Mouse (Mus musculus) MEL (cell line): ENCODE results near the gene Madcam1. TPM values are rescaled to one million over a fixed set of nuclear protein-coding genes. Genes with fewer than 3 reads are reported as not detected.
A peak's percentile ranks its signal among the peaks of the same experiment; 100 is the strongest.

Source experiments
- DNase-seq: peaks from one replicate; pipeline ENCODE4 v3.0.0; 2011; ENCODE audit warnings: low read depth, low spot score
- H3K27ac ChIP-seq: 2 replicates; pipeline ENCODE4 v1.5.1; 2012; ENCODE audit warnings: low read depth, mild to moderate bottlenecking, control low read depth, low read length, moderate library complexity; ENCODE audit not compliant: control insufficient read depth
- H3K27me3 ChIP-seq, 2 experiments: fragments of 150-350 bp in 1 of 2; sonication (generic) in 1 of 2; 2 replicates each; pipeline ENCODE4 v1.6.1; 2012; ENCODE audit warnings: low read length in 2 of 2, mild to moderate bottlenecking in 2 of 2, improper control_type of control experiment in 1 of 2, moderate library complexity in 1 of 2; ENCODE audit not compliant: insufficient read depth in 2 of 2, control insufficient read depth in 1 of 2
- H3K36me3 ChIP-seq, 2 experiments: 2 replicates each; pipeline ENCODE4 v1.6.1; 2012 to 2014; ENCODE audit warnings: low read length in 2 of 2, improper control_type of control experiment in 1 of 2, inconsistent platforms in 1 of 2, mild to moderate bottlenecking in 1 of 2; ENCODE audit not compliant: insufficient read depth in 2 of 2, control insufficient read depth in 1 of 2
- H3K4me1 ChIP-seq, 2 experiments: fragments of 150-350 bp in 1 of 2; sonication (generic) in 1 of 2; 2 replicates each; pipeline ENCODE4 v1.6.1; 2012; ENCODE audit warnings: low read length in 2 of 2, improper control_type of control experiment in 1 of 2, mild to moderate bottlenecking in 1 of 2; ENCODE audit not compliant: insufficient read depth in 2 of 2, control insufficient read depth in 1 of 2
- H3K4me3 ChIP-seq, 2 experiments: fragments of 150-350 bp in 1 of 2; sonication (generic) in 1 of 2; 2 replicates each; pipeline ENCODE4 v1.5.1; 2012; ENCODE audit warnings: low read depth in 2 of 2, low read length in 2 of 2, mild to moderate bottlenecking in 2 of 2, moderate library complexity in 2 of 2, control low read depth in 1 of 2, improper control_type of control experiment in 1 of 2; ENCODE audit not compliant: control insufficient read depth in 1 of 2, insufficient read depth in 1 of 2
- H3K79me2 ChIP-seq: 2 replicates; pipeline ENCODE4 v1.6.1; 2012; ENCODE audit warnings: mild to moderate bottlenecking, low read length, moderate library complexity; ENCODE audit not compliant: control insufficient read depth, poor library complexity, insufficient read depth
- H3K9ac ChIP-seq: 2 replicates; pipeline ENCODE4 v1.6.1; 2012; ENCODE audit warnings: low read depth, mild to moderate bottlenecking, control low read depth, low read length, moderate library complexity; ENCODE audit not compliant: control insufficient read depth, poor library complexity, severe bottlenecking
- H3K9me3 ChIP-seq: fragments of 150-350 bp; sonication (generic); replicated peaks from 2 replicates; pipeline ENCODE4 v1.6.1; 2012; ENCODE audit warnings: mild to moderate bottlenecking, low read length, improper control_type of control experiment, moderate library complexity; ENCODE audit not compliant: insufficient read depth
- BHLHE40 ChIP-seq: IDR thresholded peaks from 2 replicates; pipeline ENCODE4 v1.6.1; 2012; ENCODE audit warnings: low read depth, mild to moderate bottlenecking, inconsistent platforms, low read length, improper control_type of control experiment, borderline replicate concordance
- CHD1 ChIP-seq: IDR thresholded peaks from 2 replicates; pipeline ENCODE4 v1.6.1; 2012; ENCODE audit warnings: low read depth, mild to moderate bottlenecking, inconsistent platforms, low read length, improper control_type of control experiment
- CHD2 ChIP-seq: IDR thresholded peaks from 2 replicates; pipeline ENCODE4 v1.6.1; 2011; ENCODE audit warnings: low read length, improper control_type of control experiment
- CTCF ChIP-seq, 3 experiments: IDR thresholded peaks in 2 of 3; conservative IDR thresholded peaks in 1 of 3; 2 replicates each; pipeline ENCODE4 v1.5.1; 2011 to 2012; ENCODE audit warnings: low read length in 3 of 3, low read depth in 2 of 3, mild to moderate bottlenecking in 2 of 3, improper control_type of control experiment in 1 of 3, inconsistent platforms in 1 of 3, mixed read lengths in 1 of 3, moderate library complexity in 1 of 3; ENCODE audit not compliant: control insufficient read depth in 1 of 3, insufficient read depth in 1 of 3, poor library complexity in 1 of 3, severe bottlenecking in 1 of 3
- ELF1 ChIP-seq: IDR thresholded peaks from 2 replicates; pipeline ENCODE4 v1.6.1; 2014; ENCODE audit warnings: low read depth, mild to moderate bottlenecking, inconsistent platforms, low read length, improper control_type of control experiment, moderate library complexity
- GABPA ChIP-seq: IDR thresholded peaks from 2 replicates; pipeline ENCODE4 v1.6.1; 2012; ENCODE audit warnings: low read depth, mild to moderate bottlenecking, inconsistent platforms, low read length, improper control_type of control experiment, moderate library complexity
- GATA1 ChIP-seq: IDR thresholded peaks from 2 replicates; pipeline ENCODE4 v1.6.1; 2011; ENCODE audit warnings: low read depth, low read length, improper control_type of control experiment
- JUND ChIP-seq: IDR thresholded peaks from 2 replicates; pipeline ENCODE4 v1.6.1; 2011; ENCODE audit warnings: low read depth, mild to moderate bottlenecking, improper control_type of control experiment, low read length
- MAFK ChIP-seq: IDR thresholded peaks from 2 replicates; pipeline ENCODE4 v1.6.1; 2011; ENCODE audit warnings: low read depth, mild to moderate bottlenecking, low read length, improper control_type of control experiment, borderline replicate concordance
- MAZ ChIP-seq: IDR thresholded peaks from 2 replicates; pipeline ENCODE4 v1.6.1; 2012; ENCODE audit warnings: low read depth, mild to moderate bottlenecking, inconsistent platforms, low read length, improper control_type of control experiment
- MXI1 ChIP-seq: IDR thresholded peaks from 2 replicates; pipeline ENCODE4 v1.6.1; 2011; ENCODE audit warnings: mild to moderate bottlenecking, low read depth, low read length, improper control_type of control experiment
- NELFE ChIP-seq: IDR thresholded peaks from 2 replicates; pipeline ENCODE4 v1.6.1; 2011; ENCODE audit warnings: low read depth, low read length, improper control_type of control experiment
- RCOR1 ChIP-seq: IDR thresholded peaks from 2 replicates; pipeline ENCODE4 v1.6.1; 2012; ENCODE audit warnings: low read depth, mild to moderate bottlenecking, inconsistent platforms, low read length, improper control_type of control experiment
- SMC3 ChIP-seq: IDR thresholded peaks from 2 replicates; pipeline ENCODE4 v1.6.1; 2011; ENCODE audit warnings: low read depth, low read length, improper control_type of control experiment
- TAL1 ChIP-seq: IDR thresholded peaks from 2 replicates; pipeline ENCODE4 v1.6.1; 2012; ENCODE audit warnings: mild to moderate bottlenecking, inconsistent platforms, low read length, moderate library complexity, mixed read lengths
- UBTF ChIP-seq: IDR thresholded peaks from 2 replicates; pipeline ENCODE4 v1.6.1; 2012; ENCODE audit warnings: low read depth, mild to moderate bottlenecking, inconsistent platforms, low read length, improper control_type of control experiment, moderate library complexity, borderline replicate concordance; ENCODE audit not compliant: insufficient read depth
- ZKSCAN1 ChIP-seq: IDR thresholded peaks from 2 replicates; pipeline ENCODE4 v1.6.1; 2012; ENCODE audit warnings: low read depth, mild to moderate bottlenecking, inconsistent platforms, low read length, improper control_type of control experiment, moderate library complexity
- polyA plus RNA-seq, 2 experiments: library from polyadenylated mRNA; stranded (reverse) in 1 of 2; unstranded in 1 of 2; fragments of >175 nt in 1 of 2; fragments of >200 nt in 1 of 2; gene quantifications; 2 replicates each; pipeline versions ENCODE4 v1.2.1 to v1.2.4; 2012; ENCODE audit warnings: low replicate concordance in 2 of 2, low read depth in 1 of 2; ENCODE audit not compliant: insufficient read length in 2 of 2, insufficient read depth in 1 of 2, missing spikeins in 1 of 2
- total RNA-seq: library from RNA; depleted of rRNA; stranded (reverse); fragments of 300-350 nt; gene quantifications from 2 replicates; pipeline ENCODE4 v1.2.3, GENCODE M21; 2012

Madcam1 gene
- total and polyA plus RNA-seq, 3 experiments: not detected

- peaks cover 11% of the 10 kb centered on the region for H3K79me2 ChIP-seq
- TF ChIP-seq GABPA (no peak), CHD1 (no peak), TAL1 (no peak), BHLHE40 (no peak), MAFK (no peak), CHD2 (no peak), SMC3 (no peak), UBTF (no peak), NELFE (no peak), GATA1 (no peak), ELF1 (no peak), ZKSCAN1 (no peak), RCOR1 (no peak), MXI1 (no peak)
- no peak overlapping the region for H3K4me3 ChIP-seq
- no peaks in the 10 kb centered on the region for H3K9me3 ChIP-seq
- H3K4me1 ChIP-seq: peaks cover 0 to 2% of the 10 kb centered on the region in 2 experiments; a peak in 1 of 4 replicates
- no peak overlapping the region for H3K9ac ChIP-seq
- H3K27ac ChIP-seq: no peak overlapping the region
- DNase-seq: no peak
- H3K27me3 ChIP-seq: no peaks in the 10 kb centered on the region
- peaks cover 0 to 3% of the 10 kb centered on the region in 2 experiments; a peak in 2 of 4 replicates for H3K36me3 ChIP-seq
These were observed 24.8 kb downstream of the Madcam1 start for GRCm38 (mm10) chr10:79689178-79689577.

GRCm38 (mm10) chr10:79691986-79692548, 27.7 kb downstream of the Madcam1 start:
- H3K9ac ChIP-seq: no peak overlapping the region
- no peak overlapping the region for H3K4me3 ChIP-seq
- peak; percentile 49 for DNase-seq
- H3K9me3 ChIP-seq: no peaks in the 10 kb centered on the region
- TF ChIP-seq CTCF (IDR thresholded peaks at IDR 0.05 in 2 of 3, conservative IDR thresholded peaks at IDR 0.05 in 1 of 3; ENCODE audit: control insufficient read depth in 1 of 3, insufficient read depth in 1 of 3, low read depth in 2 of 3, low read length in 3 of 3, poor library complexity in 1 of 3, severe bottlenecking in 1 of 3) (peak; percentile 42 to 43 (median 43)), MAZ (no peak), JUND (no peak)
- TF ChIP-seq, all 39 proteins: peak for 1
- no peaks in the 10 kb centered on the region for H3K4me1 ChIP-seq
- no peaks in the 10 kb centered on the region for H3K27me3 ChIP-seq
- no peaks in the 10 kb centered on the region for H3K36me3 ChIP-seq
- H3K79me2 ChIP-seq: no peaks in the 10 kb centered on the region
- no peak overlapping the region for H3K27ac ChIP-seq
